Mouse (Mus musculus): ENCODE results near the gene Stk33. TPM values are rescaled to one million over a fixed set of nuclear protein-coding genes. Genes with fewer than 3 reads are reported as not detected.

Stk33 gene
- polyA plus RNA-seq, 1 experiment from 2014 or later: 0.76 TPM

Other genes starting within 250 kb of the Stk33 start
- 0.03 TPM in 1 of 2 replicates, not detected in the other for gene Trim66, start 69.1 kb upstream of the Stk33 start, polyA plus RNA-seq (2015; fragmentation: Nextera tagmentation; extraction: Ambion mirVana)
- 71.3 and 74.1 TPM in 2 replicates for gene Rpl27a, start 80.1 kb upstream of the Stk33 start, polyA plus RNA-seq (2015; fragmentation: Nextera tagmentation; extraction: Ambion mirVana)

All from heart, embryonic 16.5 days (tissue).